Mouse (Mus musculus) thymus, postnatal 0 days (tissue): ENCODE results near the gene Perp. TPM values are rescaled to one million over a fixed set of nuclear protein-coding genes. Genes with fewer than 3 reads are reported as not detected.
A peak's percentile ranks its signal among the peaks of the same experiment; 100 is the strongest.

Experiments used
- DNase-seq: peaks from one replicate; pipeline ENCODE4 v3.0.0-alpha.2; 2015; ENCODE audit warnings: low spot score
- polyA plus RNA-seq: library from polyadenylated mRNA; unstranded; fragments of >200 nt; fragmentation: Nextera tagmentation; extraction: Ambion mirVana; gene quantifications from 2 replicates; pipeline ENCODE4 v1.2.1, GENCODE M21; 2015

The Perp gene
- 102 and 104 TPM in 2 replicates for polyA plus RNA-seq

DNA sequence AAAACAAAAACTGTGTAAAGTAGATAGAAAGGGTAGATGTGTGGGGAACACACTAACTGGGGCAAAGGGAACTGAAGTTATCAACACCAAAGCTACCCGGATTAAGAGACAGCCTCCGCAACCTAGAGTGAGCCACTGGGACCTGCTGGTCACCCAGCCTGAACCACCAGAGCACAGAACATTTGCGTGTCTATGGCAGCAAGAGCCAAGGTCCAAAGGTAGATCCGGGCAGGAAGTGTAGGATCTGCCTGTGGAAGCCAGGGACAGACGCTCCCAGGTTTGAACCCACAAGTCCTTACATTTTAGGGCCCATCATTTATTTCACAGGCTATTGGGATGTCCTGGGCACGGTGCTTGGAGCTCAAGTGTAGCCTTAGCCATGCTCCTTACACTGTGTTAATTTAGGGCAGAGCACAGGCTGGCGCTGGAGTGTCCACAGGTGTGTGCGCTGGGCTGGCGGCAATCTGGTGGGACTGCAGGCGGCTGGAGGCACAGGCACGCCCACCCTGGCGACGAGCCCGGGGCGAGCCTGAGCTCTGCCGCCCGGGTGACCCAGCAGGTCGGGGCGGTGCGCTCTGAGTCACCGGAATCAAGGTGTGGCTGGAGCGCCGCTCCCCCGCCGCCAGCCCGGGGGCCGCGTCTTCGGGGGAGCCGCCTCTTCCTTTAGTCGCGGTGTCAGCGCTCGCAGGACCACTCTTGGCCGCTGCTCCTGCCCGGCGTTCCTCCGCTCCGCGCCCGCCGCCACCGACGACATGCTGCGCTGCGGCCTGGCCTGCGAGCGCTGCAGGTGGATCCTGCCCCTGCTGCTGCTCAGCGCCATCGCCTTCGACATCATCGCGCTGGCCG, at the start of gene Perp:
Gene Perp, plus strand, starts transcription at position 580 of the 846 bp plus-strand sequence.
- DNase-seq: peak; percentile 57

- DNase-seq: no peak
Observed at GRCm38 (mm10) chr10:18811751-18812150, 33.1 kb upstream of the Perp start.

DNA sequence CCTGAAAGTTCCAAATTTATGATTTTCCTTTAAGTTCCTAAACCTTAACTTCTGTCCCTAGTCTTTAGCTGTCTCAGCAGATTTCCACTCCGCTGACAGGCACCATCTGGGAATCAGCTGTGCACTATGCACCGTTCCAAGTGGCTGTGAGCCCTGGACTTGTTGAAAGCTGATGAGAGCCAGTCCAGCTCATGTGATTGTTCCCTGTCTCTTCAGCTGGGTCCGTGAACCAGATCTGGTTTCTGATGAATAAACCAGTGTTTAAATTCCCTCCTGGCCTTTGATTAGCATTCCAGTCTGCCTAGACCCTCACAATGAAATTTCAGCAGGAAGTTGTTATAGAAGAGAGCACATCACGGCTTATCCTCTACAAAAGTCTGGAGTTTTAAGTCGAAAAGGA, 28.3 kb upstream of the Perp start:
- DNase-seq: no peak

- no peak for DNase-seq
Observed at GRCm38 (mm10) chr10:18825143-18825542, 19.7 kb upstream of the Perp start.

DNA sequence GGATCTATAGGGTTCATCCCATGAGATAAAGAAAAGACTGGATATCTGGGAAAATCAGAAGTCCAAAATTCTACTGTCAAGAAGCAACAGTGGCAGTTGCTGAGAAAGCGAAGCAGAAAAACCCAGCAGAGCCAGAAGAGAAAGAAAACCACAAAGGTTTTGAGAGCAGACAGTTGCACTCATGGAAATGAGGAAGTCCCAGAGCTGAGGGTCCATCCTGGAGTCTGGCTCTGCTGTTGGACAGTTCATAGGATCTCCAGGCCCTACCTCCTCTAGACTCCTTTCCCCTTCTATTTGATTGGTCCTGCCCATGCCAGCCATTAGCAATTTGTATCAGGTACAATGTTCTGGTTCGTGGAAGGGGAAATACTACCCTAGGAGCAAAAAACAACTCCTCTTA, 18.7 kb upstream of the Perp start:
- DNase-seq: no peak

DNA sequence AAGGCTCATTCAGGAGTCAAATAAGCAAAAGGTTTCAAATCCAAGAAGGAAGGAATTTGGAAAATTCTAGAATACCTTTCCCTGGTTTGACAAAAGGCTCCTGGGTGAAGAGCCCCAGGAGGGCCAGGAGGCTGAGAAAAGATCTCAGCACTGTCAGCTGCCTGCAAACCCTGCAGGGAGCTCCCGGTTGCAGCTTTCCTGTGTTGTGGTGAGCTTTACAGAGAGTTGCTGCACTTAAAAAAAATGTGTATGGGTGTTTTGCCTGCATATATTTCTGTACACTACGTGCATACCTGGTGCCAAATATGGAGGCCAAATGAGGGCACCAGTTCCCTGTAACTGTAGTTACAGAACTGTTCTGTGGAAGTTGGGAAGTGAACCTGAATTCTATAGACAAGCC, 16.9 kb upstream of the Perp start:
- peak; percentile 67 for DNase-seq

- no peak for DNase-seq
Observed at GRCm38 (mm10) chr10:18830359-18830758, 14.5 kb upstream of the Perp start.

DNA sequence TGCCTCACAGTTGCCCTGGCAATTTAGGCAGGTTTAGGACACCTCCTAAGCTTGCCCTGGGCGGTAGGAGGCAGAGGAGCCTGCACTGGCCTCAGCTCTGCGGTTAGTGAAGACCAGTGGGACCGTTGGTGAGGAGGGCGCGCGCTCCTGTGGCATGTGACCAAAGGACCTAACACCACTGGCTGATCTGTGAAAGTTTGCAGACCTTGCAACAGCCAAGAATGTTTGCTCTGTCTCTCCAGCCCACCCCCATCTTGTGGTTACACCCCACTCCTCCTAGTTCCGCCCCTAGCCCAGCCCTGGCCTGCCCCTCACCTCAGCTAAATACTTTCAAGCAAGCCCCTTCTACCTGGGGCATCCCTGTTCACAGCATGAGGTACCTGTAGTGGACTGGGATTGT, 13.0 kb upstream of the Perp start:
- no peak for DNase-seq

DNA sequence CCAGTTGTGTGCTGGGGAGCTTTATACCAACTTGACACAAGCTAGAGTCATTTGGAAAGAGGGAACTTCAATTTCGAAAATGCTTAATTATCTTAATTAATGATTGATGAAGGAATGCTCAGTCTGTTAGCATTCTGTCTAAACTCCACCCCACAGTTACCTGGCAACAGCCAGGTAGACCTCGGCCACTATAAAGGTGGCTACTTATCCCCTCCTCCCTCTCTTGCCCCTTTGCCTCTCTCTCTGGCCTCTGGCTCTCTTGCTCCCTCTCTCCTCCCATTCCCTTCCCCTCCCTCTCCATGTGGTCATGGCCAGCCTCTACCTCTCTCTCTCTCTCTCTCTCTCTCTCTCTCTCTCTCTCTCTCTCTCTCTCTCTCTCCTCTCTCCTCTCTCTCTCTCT, 10.4 kb upstream of the Perp start:
- DNase-seq: no peak

DNA sequence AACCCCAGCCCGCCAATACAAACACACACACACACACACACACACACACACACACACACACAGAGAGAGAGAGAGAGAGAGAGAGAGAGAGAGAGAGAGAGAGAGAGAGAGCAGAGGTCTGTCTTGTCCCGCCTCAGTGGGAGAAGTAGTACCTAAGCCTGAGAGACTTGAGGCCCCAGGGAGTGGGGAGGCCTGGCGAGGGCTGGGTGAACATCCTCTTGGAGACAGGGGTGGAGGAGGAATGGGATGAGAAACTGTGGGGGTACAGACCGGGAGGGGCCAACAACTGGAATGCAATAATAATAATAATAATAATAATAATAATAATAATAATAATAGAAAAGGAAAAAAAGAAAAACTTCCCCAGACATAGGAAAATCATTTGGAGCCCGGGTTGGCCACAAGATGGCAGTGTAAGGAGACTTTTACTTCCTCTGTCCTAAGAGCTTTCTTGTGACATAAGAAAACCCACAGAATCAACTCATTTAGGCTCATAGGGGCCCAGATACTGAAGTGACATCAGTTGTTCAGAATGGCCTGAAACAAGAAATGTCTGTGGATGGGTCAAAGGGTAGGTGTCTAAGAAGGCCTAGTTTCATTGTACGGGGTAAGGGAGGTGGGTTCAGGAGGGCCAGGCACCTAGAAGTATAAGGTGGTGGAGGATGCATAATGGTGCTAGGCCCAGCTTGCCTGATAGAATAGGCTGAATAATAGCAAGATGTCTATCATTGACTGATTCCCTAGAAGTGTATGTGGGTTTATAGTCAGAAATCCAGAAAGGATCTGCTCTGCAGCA, 8.9 kb upstream of the Perp start:
- DNase-seq: peak; percentile 47

DNA sequence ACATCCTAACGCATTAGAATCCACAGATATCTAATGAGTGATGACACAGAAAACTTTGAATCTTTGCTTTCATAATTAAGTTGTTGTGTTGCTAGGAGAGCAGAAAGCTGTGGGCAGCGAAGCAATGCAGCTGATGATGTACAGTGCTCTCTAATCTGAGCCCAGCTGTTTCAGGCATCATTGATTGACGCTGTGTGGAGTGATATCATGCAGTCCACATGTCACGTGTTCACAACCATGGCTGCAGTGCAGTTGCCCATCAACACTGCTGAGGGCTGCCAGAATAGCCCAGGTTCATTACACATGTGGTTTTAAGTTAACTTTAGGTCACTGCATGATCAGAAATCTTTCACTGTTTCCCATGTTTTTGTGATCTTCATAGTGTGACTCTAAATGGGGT, 5.3 kb upstream of the Perp start:
- DNase-seq: no peak

DNA sequence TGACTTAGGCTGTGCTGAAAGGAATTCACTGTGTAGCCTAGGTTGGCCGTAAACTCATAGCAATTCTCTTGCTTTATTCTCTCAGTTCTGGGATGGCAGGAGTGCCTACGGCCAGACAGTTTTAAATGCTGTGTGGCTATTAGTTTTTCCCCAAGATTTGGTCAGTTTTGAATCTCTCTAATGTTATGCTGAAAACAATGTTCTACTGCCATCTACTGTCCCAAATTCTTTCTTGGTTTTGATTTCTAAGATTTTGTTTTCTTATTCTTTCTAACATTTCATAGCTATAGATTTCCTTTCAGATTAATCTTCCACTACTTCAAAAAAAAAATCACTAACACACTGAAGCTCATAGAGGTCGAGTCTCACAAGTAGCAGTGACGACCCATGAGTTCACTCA, 4.1 kb upstream of the Perp start:
- no peak for DNase-seq

- DNase-seq: no peak
Observed at GRCm38 (mm10) chr10:18845287-18845662, 455 bp downstream of the Perp start.

- DNase-seq: no peak
Observed at GRCm38 (mm10) chr10:18845711-18846110, 891 bp downstream of the Perp start.

- no peak for DNase-seq
Observed at GRCm38 (mm10) chr10:18846474-18847264, 1.8 kb downstream of the Perp start.

- no peak for DNase-seq
Observed at GRCm38 (mm10) chr10:18850177-18850576, 5.4 kb downstream of the Perp start.

GRCm38 (mm10) chr10:18853417-18853816, 8.6 kb downstream of the Perp start:
- no peak for DNase-seq

- no peak for DNase-seq
Observed at GRCm38 (mm10) chr10:18857244-18857643, 12.4 kb downstream of the Perp start.

- DNase-seq: no peak
Observed at GRCm38 (mm10) chr10:18859632-18860031, 14.8 kb downstream of the Perp start.

DNA sequence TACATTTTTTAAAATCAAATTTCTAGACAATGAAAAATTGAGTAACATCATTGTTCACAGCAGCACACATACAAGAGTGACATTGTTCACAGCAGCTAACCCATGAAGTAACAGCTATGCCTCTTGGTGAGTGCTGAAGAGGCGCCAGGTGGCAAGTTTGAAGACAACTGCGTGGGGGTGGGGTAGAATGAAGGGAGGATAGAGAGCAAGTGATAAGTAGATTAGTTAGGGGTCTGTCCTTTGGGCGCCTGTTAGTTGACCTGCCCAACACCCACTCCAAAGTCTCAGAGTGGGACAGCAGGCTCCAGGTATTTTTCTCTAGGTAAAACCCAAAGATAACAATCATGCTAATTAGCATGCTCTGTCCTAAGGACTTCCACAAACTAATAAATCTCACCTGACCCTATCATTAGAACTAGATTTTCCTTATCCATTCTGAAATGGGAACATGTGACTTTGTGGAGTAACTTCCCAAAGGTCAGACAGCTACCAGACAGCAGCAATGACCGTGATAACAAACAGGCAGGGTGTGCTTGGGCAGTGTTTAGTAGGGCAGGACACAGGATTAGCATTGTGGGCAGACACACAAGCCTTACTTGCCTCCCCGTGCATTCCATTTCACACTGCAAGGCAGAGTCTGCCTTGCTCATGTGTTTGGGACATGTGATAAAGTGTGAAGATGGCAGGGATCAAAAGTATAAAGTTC, 15.5 kb downstream of the Perp start:
- peak; percentile 20 for DNase-seq

DNA sequence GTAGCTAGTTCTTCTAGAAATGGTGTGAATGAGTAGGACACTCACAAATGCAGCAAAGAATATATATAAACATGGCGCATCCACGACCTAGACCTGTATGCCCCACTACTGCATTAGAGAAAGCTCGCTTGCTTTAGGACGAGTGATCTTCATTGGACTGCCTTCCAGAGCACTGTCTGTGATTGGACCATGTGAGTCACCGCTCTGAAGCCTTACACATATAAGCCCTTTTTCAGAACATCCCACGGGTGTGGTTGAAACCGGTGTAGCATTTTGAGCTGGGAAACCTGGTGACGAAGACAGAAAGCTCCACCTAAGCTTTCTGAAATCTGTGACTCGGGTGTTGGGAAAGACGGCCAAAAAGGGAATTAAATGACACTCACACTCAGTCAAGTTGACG, 16.0 kb downstream of the Perp start:
- DNase-seq: no peak
